Mouse (Mus musculus) heart, adult 18-20 months (tissue): Measurements from ENCODE around the gene Syngap1. TPM values are rescaled to one million over a fixed set of nuclear protein-coding genes. Genes with fewer than 3 reads are reported as not detected.
"Not testable (repeated sequence)": the region's sequence is repeated elsewhere in the genome, so short reads cannot be mapped to it uniquely, and the experiment has no call there.

Experiments
- DNase-seq, 2 experiments: peaks; one replicate each; pipeline ENCODE4 v3.0.0; 2021 to 2022; ENCODE audit warnings: mixed read lengths in 1 of 2
- total RNA-seq, 2 experiments: library from RNA; stranded (reverse); gene quantifications; 2 replicates each; pipeline ENCODE4 v1.2.3; 2021

Syngap1 gene
- total RNA-seq, 2 experiments from 2014 or later: 3.6 to 5.5 TPM

- DNase-seq: no peak
Observed at GRCm38 (mm10) chr17:26956309-26956708, 15.3 kb downstream of the Syngap1 start.

GRCm38 (mm10) chr17:26956895-26957294 is 15.8 kb downstream of the Syngap1 start:
- no peak for DNase-seq

GRCm38 (mm10) chr17:26957872-26958271 is 16.8 kb downstream of the Syngap1 start:
- no peak for DNase-seq

GRCm38 (mm10) chr17:26958880-26959279 is 17.8 kb downstream of the Syngap1 start:
- DNase-seq: no peak

- no peak for DNase-seq
Observed at GRCm38 (mm10) chr17:26959815-26960214, 18.8 kb downstream of the Syngap1 start.

- no peak for DNase-seq
Observed at GRCm38 (mm10) chr17:26961572-26962240, 20.7 kb downstream of the Syngap1 start.

- no peak for DNase-seq
Observed at GRCm38 (mm10) chr17:26966993-26967392, 25.9 kb downstream of the Syngap1 start.

- DNase-seq: no peak
Observed at GRCm38 (mm10) chr17:26967477-26967876, 26.4 kb downstream of the Syngap1 start.

- DNase-seq: no peak
Observed at GRCm38 (mm10) chr17:26968200-26968611, 27.2 kb downstream of the Syngap1 start.

GRCm38 (mm10) chr17:26969257-26969656 is 28.2 kb downstream of the Syngap1 start:
- DNase-seq: no peak

- DNase-seq: no peak
Observed at GRCm38 (mm10) chr17:26970221-26970620, 29.2 kb downstream of the Syngap1 start.

GRCm38 (mm10) chr17:26971247-26971905 is 30.3 kb downstream of the Syngap1 start:
- DNase-seq: no peak

GRCm38 (mm10) chr17:26972107-26972506 is 31.1 kb downstream of the Syngap1 start:
- no peak for DNase-seq

GRCm38 (mm10) chr17:26972703-26973574 is 31.9 kb downstream of the Syngap1 start, which contains the start of gene Zbtb9:
TSS of gene Zbtb9 (plus strand) at chr17:26973167.
- peak; percentile 95 to 98 for DNase-seq

GRCm38 (mm10) chr17:26974547-26974946 is 33.5 kb downstream of the Syngap1 start:
- no peak for DNase-seq

- no peak for DNase-seq
Observed at GRCm38 (mm10) chr17:26975415-26975814, 34.4 kb downstream of the Syngap1 start.

- DNase-seq: not testable (repeated sequence)
Observed at GRCm38 (mm10) chr17:26977354-26977753, 36.3 kb downstream of the Syngap1 start.

GRCm38 (mm10) chr17:26979426-26979825 is 38.4 kb downstream of the Syngap1 start:
- no peak for DNase-seq

GRCm38 (mm10) chr17:26981050-26981449 is 40.0 kb downstream of the Syngap1 start:
- no peak for DNase-seq

GRCm38 (mm10) chr17:26983382-26983781 is 42.3 kb downstream of the Syngap1 start:
- peak; percentile 35 to 53 for DNase-seq

- DNase-seq: no peak
Observed at GRCm38 (mm10) chr17:26985503-26986179, 44.6 kb downstream of the Syngap1 start.

GRCm38 (mm10) chr17:26990521-26990920 is 49.5 kb downstream of the Syngap1 start:
- no peak for DNase-seq
